Mouse (Mus musculus) C2C12 (cell line): ENCODE results near the gene H2-Eb2.

Experiments
- CEBPB ChIP-seq: IDR thresholded peaks from one replicate; pipeline ENCODE4 v1.6.1; 2011; ENCODE audit warnings: low read depth, mild to moderate bottlenecking, control low read depth, moderate library complexity
- CTCF ChIP-seq: IDR thresholded peaks from one replicate; pipeline ENCODE4 v1.5.1; 2011; ENCODE audit not compliant: control insufficient read depth, insufficient read depth, insufficient read length
- USF1 ChIP-seq: IDR thresholded peaks from one replicate; pipeline ENCODE4 v1.6.1; 2011; ENCODE audit warnings: low read depth, mild to moderate bottlenecking, control low read depth, moderate library complexity

DNA sequence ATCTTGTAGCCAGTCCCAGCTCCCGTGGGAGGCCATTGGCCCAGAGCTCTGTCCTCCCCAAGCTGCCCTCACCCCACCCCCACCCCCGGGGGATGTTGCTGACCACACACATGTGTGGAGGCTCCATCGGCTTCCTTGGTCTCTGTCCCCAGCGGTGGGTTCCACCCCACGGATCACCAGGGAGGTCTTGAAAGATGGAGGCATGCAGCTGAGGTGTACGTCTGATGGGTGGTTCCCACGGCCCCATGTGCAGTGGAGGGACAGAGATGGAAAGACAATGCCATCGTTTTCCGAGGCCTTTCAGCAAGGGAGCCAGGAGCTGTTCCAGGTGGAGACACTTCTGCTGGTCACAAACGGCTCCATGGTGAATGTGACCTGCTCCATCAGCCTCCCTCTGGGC, 39.6 kb downstream of the H2-Eb2 start:
- TF ChIP-seq USF1 (no peak), CTCF (no peak), CEBPB (no peak)
